Mouse (Mus musculus) testis, adult 2 months (tissue): ENCODE measurements around the gene Tk1. TPM values are rescaled to one million over a fixed set of nuclear protein-coding genes. Genes with fewer than 3 reads are reported as not detected.

Experiments used
- H3K27ac ChIP-seq: fragments of 200-500 bp; 2 replicates; pipeline ENCODE4 v1.5.1; 2012; ENCODE audit warnings: low read depth, low read length; ENCODE audit not compliant: control insufficient read depth, insufficient read depth
- H3K27me3 ChIP-seq: fragments of 200-500 bp; 2 replicates; pipeline ENCODE4 v1.6.1; 2012; ENCODE audit warnings: mild to moderate bottlenecking, low read length, moderate library complexity; ENCODE audit not compliant: control insufficient read depth, insufficient read depth
- H3K36me3 ChIP-seq: fragments of 200-500 bp; 2 replicates; pipeline ENCODE4 v1.6.1; 2012; ENCODE audit warnings: mild to moderate bottlenecking, low read length; ENCODE audit not compliant: control insufficient read depth, insufficient read depth
- H3K4me1 ChIP-seq: fragments of 200-500 bp; 2 replicates; pipeline ENCODE4 v1.6.1; 2012; ENCODE audit warnings: low read length; ENCODE audit not compliant: control insufficient read depth, insufficient read depth
- H3K4me3 ChIP-seq: fragments of 200-500 bp; 2 replicates; pipeline ENCODE4 v1.5.1; 2012; ENCODE audit warnings: low read depth, mild to moderate bottlenecking, low read length, moderate library complexity, mixed read lengths; ENCODE audit not compliant: control insufficient read depth
- CTCF ChIP-seq: fragments of 200-500 bp; IDR thresholded peaks from 2 replicates; pipeline ENCODE4 v1.5.1; 2012; ENCODE audit warnings: low read depth, mild to moderate bottlenecking, inconsistent platforms, low read length, moderate library complexity; ENCODE audit not compliant: control insufficient read depth, insufficient read depth, insufficient replicate concordance
- POLR2A ChIP-seq: fragments of 200-500 bp; IDR thresholded peaks from 2 replicates; pipeline ENCODE4 v1.6.1; 2012; ENCODE audit warnings: low read depth, mild to moderate bottlenecking, inconsistent platforms, low read length, moderate library complexity; ENCODE audit not compliant: control insufficient read depth
- polyA plus RNA-seq: library from polyadenylated mRNA; depleted of rRNA; stranded (reverse); fragments of >200 nt; gene quantifications from 2 replicates; pipeline ENCODE4 v1.2.3, GENCODE M21; 2012; rRNA removed

Tk1 gene
- 4.8 and 5.8 TPM in 2 replicates for polyA plus RNA-seq

- Histone ChIP-seq H3K4me1 (peaks cover 23% of the 10 kb centered on the region), H3K36me3 (no peaks in the 10 kb centered on the region), H3K4me3 (peak within 1 kb of the TSS; percentile 41), H3K27ac (peak within 1 kb of the TSS; percentile 73), H3K27me3 (no peaks in the 10 kb centered on the region)
- TF ChIP-seq POLR2A (no peak; the same call in 1 of the 2 replicates), CTCF (no peak)
These were observed at the start of gene Tk1, which contains the start of gene Afmid for GRCm38 (mm10) chr11:117825333-117826101. Gene Tk1, minus strand, starts transcription at chr11:117826092. Gene Afmid, plus strand, starts transcription at chr11:117825924.

GRCm38 (mm10) chr11:117875681-117876080 lies 49.8 kb upstream of the Tk1 start:
- TF ChIP-seq POLR2A, result no peak
- no peak for TF ChIP-seq CTCF
- Histone ChIP-seq H3K4me1 (peaks cover 11% of the 10 kb centered on the region), H3K36me3 (no peaks in the 10 kb centered on the region), H3K27ac (no peak overlapping the region), H3K4me3 (no peak overlapping the region), H3K27me3 (no peaks in the 10 kb centered on the region)

GRCm38 (mm10) chr11:117874419-117874818 lies 48.5 kb upstream of the Tk1 start:
- TF ChIP-seq CTCF (no peak), POLR2A (no peak)
- Histone ChIP-seq H3K27me3 (no peaks in the 10 kb centered on the region), H3K36me3 (no peaks in the 10 kb centered on the region), H3K27ac (no peak overlapping the region), H3K4me3 (no peak overlapping the region), H3K4me1 (peaks cover 11% of the 10 kb centered on the region)

- Histone ChIP-seq H3K4me3 (peak within 1 kb of the TSS; percentile 86), H3K4me1 (peaks cover 11% of the 10 kb centered on the region), H3K27me3 (no peaks in the 10 kb centered on the region), H3K27ac (peak within 1 kb of the TSS; percentile 63; the same call in 1 of the 2 replicates), H3K36me3 (no peaks in the 10 kb centered on the region)
- TF ChIP-seq POLR2A, result peak; percentile 54; the same call in 1 of the 2 replicates
- TF ChIP-seq CTCF, result no peak
These were observed 47.1 kb upstream of the Tk1 start, which contains the start of gene Tha1 for GRCm38 (mm10) chr11:117872861-117873608. Gene Tha1, minus strand, starts transcription at chr11:117873481.

- Histone ChIP-seq H3K27ac (no peak overlapping the region), H3K4me1 (peaks cover 11% of the 10 kb centered on the region), H3K36me3 (no peaks in the 10 kb centered on the region), H3K4me3 (no peak overlapping the region), H3K27me3 (no peaks in the 10 kb centered on the region)
- no peak for TF ChIP-seq POLR2A
- TF ChIP-seq CTCF, result no peak
These were observed 46.2 kb upstream of the Tk1 start for GRCm38 (mm10) chr11:117871911-117872584.

- Histone ChIP-seq H3K27me3 (no peaks in the 10 kb centered on the region), H3K36me3 (no peaks in the 10 kb centered on the region), H3K4me1 (peaks cover 11% of the 10 kb centered on the region), H3K4me3 (no peak overlapping the region), H3K27ac (no peak overlapping the region)
- TF ChIP-seq POLR2A (no peak), CTCF (no peak)
These were observed 45.5 kb upstream of the Tk1 start for GRCm38 (mm10) chr11:117871376-117871775.
